Mouse (Mus musculus): ENCODE data around the gene Pi16. TPM values are rescaled to one million over a fixed set of nuclear protein-coding genes. Genes with fewer than 3 reads are reported as not detected.
A peak's percentile ranks its signal among the peaks of the same experiment; 100 is the strongest.
"Not testable (repeated sequence)": the region's sequence is repeated elsewhere in the genome, so short reads cannot be mapped to it uniquely, and the experiment has no call there.

Gene Pi16
- polyA plus RNA-seq (2012; rRNA removed) = 22.7 and 24.5 TPM in 2 replicates

GRCm38 (mm10) chr17:29317380-29317779 is at the start of gene Pi16:
Pi16 (plus strand) TSS chr17:29317680.
- DNase-seq; H3K27ac ChIP-seq (ENCODE audit: control insufficient read depth, insufficient read depth, low read length); H3K27me3 ChIP-seq (ENCODE audit: control insufficient read depth, insufficient read depth, low read length); H3K4me3 ChIP-seq (ENCODE audit: control insufficient read depth, insufficient read depth, low read length); H3K4me1 ChIP-seq (replicated peaks; ENCODE audit: control insufficient read depth, insufficient read depth, low read length); H3K36me3 ChIP-seq (ENCODE audit: control insufficient read depth, insufficient read depth, low read length): not testable (repeated sequence)
- WGBS = 92% methylated on average over 3 of the region's 3 CpGs

- peaks cover 16% of the 10 kb centered on the region for H3K4me1 ChIP-seq (replicated peaks; ENCODE audit: control insufficient read depth, insufficient read depth, low read length)
- 62% methylated on average over 6 of the region's 6 CpGs for WGBS
- H3K4me3 ChIP-seq (ENCODE audit: control insufficient read depth, insufficient read depth, low read length) = no peak overlapping the region
- H3K36me3 ChIP-seq (ENCODE audit: control insufficient read depth, insufficient read depth, low read length) = no peaks in the 10 kb centered on the region
- TF ChIP-seq POLR2A (IDR thresholded peaks at IDR 0.05; ENCODE audit: control insufficient read depth, extremely low read depth, insufficient read depth, low read length, poor library complexity) (no peak), CTCF (IDR thresholded peaks at IDR 0.05; ENCODE audit: borderline replicate concordance, control insufficient read depth, extremely low read depth, insufficient read depth, low read length, poor library complexity) (no peak)
- H3K27ac ChIP-seq (ENCODE audit: control insufficient read depth, insufficient read depth, low read length) = no peak overlapping the region
- DNase-seq = no peak
- H3K27me3 ChIP-seq (ENCODE audit: control insufficient read depth, insufficient read depth, low read length) = no peaks in the 10 kb centered on the region
Measured at GRCm38 (mm10) chr17:29267931-29268681, 49.4 kb upstream of the Pi16 start.

GRCm38 (mm10) chr17:29268682-29269348 is 48.7 kb upstream of the Pi16 start, which contains the start of gene BC004004:
BC004004 (plus strand) TSS chr17:29268788.
- Histone ChIP-seq H3K4me3 (ENCODE audit: control insufficient read depth, insufficient read depth, low read length) (peak within 1 kb of the TSS; percentile 66), H3K27me3 (ENCODE audit: control insufficient read depth, insufficient read depth, low read length) (no peaks in the 10 kb centered on the region), H3K36me3 (ENCODE audit: control insufficient read depth, insufficient read depth, low read length) (no peaks in the 10 kb centered on the region), H3K27ac (ENCODE audit: control insufficient read depth, insufficient read depth, low read length) (peak within 1 kb of the TSS; percentile 0; the same call in 1 of the 2 replicates), H3K4me1 (replicated peaks; ENCODE audit: control insufficient read depth, insufficient read depth, low read length) (peaks cover 14% of the 10 kb centered on the region)
- WGBS = under 1% methylated on average over 63 of the region's 63 CpGs
- DNase-seq = peak; percentile 93
- TF ChIP-seq CTCF (IDR thresholded peaks at IDR 0.05; ENCODE audit: borderline replicate concordance, control insufficient read depth, extremely low read depth, insufficient read depth, low read length, poor library complexity) (peak; percentile 77), POLR2A (IDR thresholded peaks at IDR 0.05; ENCODE audit: control insufficient read depth, extremely low read depth, insufficient read depth, low read length, poor library complexity) (peak; percentile 89)

- DNase-seq = no peak
- peaks cover 12% of the 10 kb centered on the region for H3K4me1 ChIP-seq (replicated peaks; ENCODE audit: control insufficient read depth, insufficient read depth, low read length)
- H3K27ac ChIP-seq (ENCODE audit: control insufficient read depth, insufficient read depth, low read length) = peak overlapping the region; percentile 0; the same call in 1 of the 2 replicates
- H3K27me3 ChIP-seq (ENCODE audit: control insufficient read depth, insufficient read depth, low read length) = no peaks in the 10 kb centered on the region
- WGBS = 12% methylated on average over 10 of the region's 10 CpGs
- H3K36me3 ChIP-seq (ENCODE audit: control insufficient read depth, insufficient read depth, low read length) = no peaks in the 10 kb centered on the region
- H3K4me3 ChIP-seq (ENCODE audit: control insufficient read depth, insufficient read depth, low read length) = peak overlapping the region; percentile 66
- TF ChIP-seq POLR2A (IDR thresholded peaks at IDR 0.05; ENCODE audit: control insufficient read depth, extremely low read depth, insufficient read depth, low read length, poor library complexity) = no peak
- no peak for TF ChIP-seq CTCF (IDR thresholded peaks at IDR 0.05; ENCODE audit: borderline replicate concordance, control insufficient read depth, extremely low read depth, insufficient read depth, low read length, poor library complexity)
Measured at GRCm38 (mm10) chr17:29269349-29269706, 48.2 kb upstream of the Pi16 start.

- no peak overlapping the region for H3K27ac ChIP-seq (ENCODE audit: control insufficient read depth, insufficient read depth, low read length)
- DNase-seq = no peak
- 86% methylated on average over 9 of the region's 9 CpGs for WGBS
- H3K4me3 ChIP-seq (ENCODE audit: control insufficient read depth, insufficient read depth, low read length) = no peak overlapping the region
- no peaks in the 10 kb centered on the region for H3K27me3 ChIP-seq (ENCODE audit: control insufficient read depth, insufficient read depth, low read length)
- TF ChIP-seq CTCF (IDR thresholded peaks at IDR 0.05; ENCODE audit: borderline replicate concordance, control insufficient read depth, extremely low read depth, insufficient read depth, low read length, poor library complexity) (no peak), POLR2A (IDR thresholded peaks at IDR 0.05; ENCODE audit: control insufficient read depth, extremely low read depth, insufficient read depth, low read length, poor library complexity) (no peak)
- peaks cover 8% of the 10 kb centered on the region for H3K4me1 ChIP-seq (replicated peaks; ENCODE audit: control insufficient read depth, insufficient read depth, low read length)
- no peaks in the 10 kb centered on the region for H3K36me3 ChIP-seq (ENCODE audit: control insufficient read depth, insufficient read depth, low read length)
Measured at GRCm38 (mm10) chr17:29270148-29270698, 47.3 kb upstream of the Pi16 start.

- 92% methylated on average over 7 of the region's 7 CpGs for WGBS
- DNase-seq = no peak
Measured at GRCm38 (mm10) chr17:29273156-29273555, 44.3 kb upstream of the Pi16 start.

More at GRCm38 (mm10) chr17:29273156-29273555, 44.3 kb upstream of the Pi16 start:
- Histone ChIP-seq H3K4me3 (ENCODE audit: control insufficient read depth, insufficient read depth, low read length) (no peak overlapping the region), H3K27me3 (ENCODE audit: control insufficient read depth, insufficient read depth, low read length) (no peaks in the 10 kb centered on the region), H3K4me1 (replicated peaks; ENCODE audit: control insufficient read depth, insufficient read depth, low read length) (peaks cover 5% of the 10 kb centered on the region), H3K27ac (ENCODE audit: control insufficient read depth, insufficient read depth, low read length) (no peak overlapping the region), H3K36me3 (ENCODE audit: control insufficient read depth, insufficient read depth, low read length) (no peaks in the 10 kb centered on the region)
- no peak for TF ChIP-seq POLR2A (IDR thresholded peaks at IDR 0.05; ENCODE audit: control insufficient read depth, extremely low read depth, insufficient read depth, low read length, poor library complexity)
- no peak for TF ChIP-seq CTCF (IDR thresholded peaks at IDR 0.05; ENCODE audit: borderline replicate concordance, control insufficient read depth, extremely low read depth, insufficient read depth, low read length, poor library complexity)
